Mouse (Mus musculus) megakaryocyte progenitor cell, adult 5-6 weeks (primary cell): ENCODE measurements at regions not wholly inside any gene's neighbourhood (a gene's known extent, or its start where the extent isn't known, plus 50 kb on each side); places are given as distances from the start of the nearest gene placed in this dataset.

ENCODE experiments used
- ATAC-seq: replicated peaks from 2 replicates; pipeline ENCODE4 v1.8.0; 2016; ENCODE audit warnings: mild to moderate bottlenecking, moderate TSS enrichment, inconsistent platforms; ENCODE audit not compliant: poor library complexity

GRCm38 (mm10) chr4:64432097-64432496 lies 385.3 kb upstream of the Tnc start:
- ATAC-seq: no peak

- no peak for ATAC-seq
These were observed 391.2 kb upstream of the Tnc start for GRCm38 (mm10) chr4:64437744-64438594.

- ATAC-seq: no peak
These were observed 404.6 kb upstream of the Tnc start for GRCm38 (mm10) chr4:64451442-64451841.

GRCm38 (mm10) chr4:64451946-64452345 lies 405.1 kb upstream of the Tnc start:
- no peak for ATAC-seq

GRCm38 (mm10) chr4:64492260-64492962 lies 445.6 kb upstream of the Tnc start:
- 0 out of 2 replicates have a peak, but pooled peaks have one; percentile 44 for ATAC-seq

GRCm38 (mm10) chr4:64497759-64498158 lies 450.9 kb upstream of the Tnc start:
- ATAC-seq: peak; percentile 77

- ATAC-seq: no peak
These were observed 454.0 kb upstream of the Tnc start for GRCm38 (mm10) chr4:64500635-64501395.

GRCm38 (mm10) chr4:64521883-64522282 lies 475.1 kb upstream of the Tnc start:
- no peak for ATAC-seq

- no peak for ATAC-seq
These were observed 481.0 kb upstream of the Tnc start for GRCm38 (mm10) chr4:64527724-64528332.

- ATAC-seq: no peak
These were observed 483.8 kb upstream of the Tnc start for GRCm38 (mm10) chr4:64530585-64530984.

GRCm38 (mm10) chr4:64533019-64533418 lies 486.2 kb upstream of the Tnc start:
- ATAC-seq: no peak

- no peak for ATAC-seq
These were observed 488.9 kb upstream of the Tnc start for GRCm38 (mm10) chr4:64535554-64536253.

GRCm38 (mm10) chr4:64538009-64538408 lies 491.2 kb upstream of the Tnc start:
- no peak for ATAC-seq

- ATAC-seq: no peak
These were observed 497.9 kb upstream of the Tnc start for GRCm38 (mm10) chr4:64544576-64545185.

- ATAC-seq: no peak
These were observed 499.6 kb upstream of the Tnc start for GRCm38 (mm10) chr4:64546386-64546785.

GRCm38 (mm10) chr4:64562511-64562910 lies 515.7 kb upstream of the Tnc start:
- no peak for ATAC-seq

- ATAC-seq: no peak
These were observed 517.2 kb upstream of the Tnc start for GRCm38 (mm10) chr4:64563996-64564395.

- no peak for ATAC-seq
These were observed 523.9 kb upstream of the Tnc start for GRCm38 (mm10) chr4:64570666-64571065.

GRCm38 (mm10) chr4:64575901-64576300 lies 529.1 kb upstream of the Tnc start:
- no peak for ATAC-seq

- no peak for ATAC-seq
These were observed 528.9 kb upstream of the Pappa start for GRCm38 (mm10) chr4:64595014-64595599.
